Mouse (Mus musculus): ENCODE data around the gene Vmn1r4. TPM values are rescaled to one million over a fixed set of nuclear protein-coding genes. Genes with fewer than 3 reads are reported as not detected.

Gene Vmn1r4
- polyA plus RNA-seq, 1 experiment from 2014 or later = 0.36 TPM

DNA sequence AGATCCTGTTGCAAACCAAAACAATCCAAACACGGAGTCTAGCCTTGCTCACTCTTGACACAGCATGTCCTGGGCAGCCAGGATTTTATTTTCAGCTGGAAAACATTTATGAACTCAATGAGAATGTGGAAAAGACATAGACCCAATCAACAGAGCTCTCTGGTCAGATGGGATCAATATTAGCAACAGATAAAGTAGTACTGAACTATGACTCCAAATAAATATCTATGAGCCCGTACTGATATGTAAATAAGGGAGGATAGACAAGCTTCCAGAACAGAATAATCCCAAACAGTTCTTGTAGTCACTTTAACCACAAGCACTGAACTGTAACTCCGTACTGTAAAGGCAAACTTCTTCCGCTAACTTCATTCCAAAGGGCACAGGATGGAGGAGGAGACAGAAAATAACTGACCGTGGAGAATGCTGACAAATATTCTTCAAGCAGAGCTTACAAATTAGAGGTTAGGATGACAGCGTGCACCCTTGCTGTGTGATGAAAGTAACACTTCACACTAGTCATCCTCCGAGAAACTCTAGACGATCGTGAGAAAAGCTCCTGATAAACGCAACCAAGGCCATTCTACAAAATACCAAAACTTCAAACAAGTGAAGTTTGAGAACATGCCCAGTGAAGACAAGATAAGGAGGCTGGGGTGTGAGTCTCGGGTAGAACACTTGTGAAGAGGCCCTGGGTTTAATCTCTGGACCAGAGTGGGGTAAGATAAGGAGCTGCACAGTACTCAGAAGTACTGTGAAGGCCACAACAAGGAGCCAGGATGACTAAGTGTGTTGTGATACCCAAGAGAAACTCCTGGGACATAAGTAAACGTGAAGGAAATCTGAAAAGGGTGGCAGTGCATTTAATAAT, 3.4 kb upstream of the Vmn1r4 start:
- WGBS = 84% methylated on average over 12 of the region's 12 CpGs
- Histone ChIP-seq H3K4me3 (replicated peaks) (no peak overlapping the region), H3K4me2 (no peak overlapping the region), H3K27ac (no peak overlapping the region), H3K36me3 (replicated peaks) (no peaks in the 10 kb centered on the region), H3K9me3 (no peaks in the 10 kb centered on the region), H3K4me1 (peaks cover 8% of the 10 kb centered on the region), H3K9ac (no peak overlapping the region), H3K27me3 (no peaks in the 10 kb centered on the region)
- ATAC-seq (ENCODE audit: low FRiP score) = no peak

DNA sequence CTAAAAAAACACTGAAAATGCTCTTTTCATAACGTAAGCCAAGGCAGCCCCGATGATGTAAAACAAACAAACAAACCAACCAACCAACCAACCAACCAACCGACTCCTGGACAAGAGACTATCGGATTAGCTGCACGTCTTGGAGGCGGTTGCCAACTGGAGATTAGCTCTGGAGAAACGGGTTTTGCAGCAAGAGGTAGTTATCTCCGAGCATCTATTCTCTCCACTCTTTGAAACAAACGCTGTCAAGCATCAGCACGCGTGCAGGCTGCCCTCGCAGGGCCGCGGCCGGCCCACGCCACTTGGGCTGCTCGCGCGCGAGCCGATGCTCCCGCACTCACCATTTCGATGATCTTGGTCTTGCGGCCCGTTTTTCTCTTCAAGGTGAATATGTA, 487 bp upstream of the Vmn1r4 start:
- under 1% methylated on average over 25 of the region's 25 CpGs for WGBS
- H3K27me3 ChIP-seq = no peaks in the 10 kb centered on the region
- H3K36me3 ChIP-seq (replicated peaks) = no peaks in the 10 kb centered on the region
- no peak; the same call in 1 of the 2 replicates for ATAC-seq (ENCODE audit: low FRiP score)
- peak overlapping the region; percentile 81 for H3K27ac ChIP-seq
- peak overlapping the region; percentile 77 for H3K9ac ChIP-seq
- H3K4me3 ChIP-seq (replicated peaks) = peak overlapping the region; percentile 64
- H3K4me2 ChIP-seq = peak overlapping the region; percentile 50
- peaks cover 8% of the 10 kb centered on the region for H3K4me1 ChIP-seq
- no peaks in the 10 kb centered on the region for H3K9me3 ChIP-seq

DNA sequence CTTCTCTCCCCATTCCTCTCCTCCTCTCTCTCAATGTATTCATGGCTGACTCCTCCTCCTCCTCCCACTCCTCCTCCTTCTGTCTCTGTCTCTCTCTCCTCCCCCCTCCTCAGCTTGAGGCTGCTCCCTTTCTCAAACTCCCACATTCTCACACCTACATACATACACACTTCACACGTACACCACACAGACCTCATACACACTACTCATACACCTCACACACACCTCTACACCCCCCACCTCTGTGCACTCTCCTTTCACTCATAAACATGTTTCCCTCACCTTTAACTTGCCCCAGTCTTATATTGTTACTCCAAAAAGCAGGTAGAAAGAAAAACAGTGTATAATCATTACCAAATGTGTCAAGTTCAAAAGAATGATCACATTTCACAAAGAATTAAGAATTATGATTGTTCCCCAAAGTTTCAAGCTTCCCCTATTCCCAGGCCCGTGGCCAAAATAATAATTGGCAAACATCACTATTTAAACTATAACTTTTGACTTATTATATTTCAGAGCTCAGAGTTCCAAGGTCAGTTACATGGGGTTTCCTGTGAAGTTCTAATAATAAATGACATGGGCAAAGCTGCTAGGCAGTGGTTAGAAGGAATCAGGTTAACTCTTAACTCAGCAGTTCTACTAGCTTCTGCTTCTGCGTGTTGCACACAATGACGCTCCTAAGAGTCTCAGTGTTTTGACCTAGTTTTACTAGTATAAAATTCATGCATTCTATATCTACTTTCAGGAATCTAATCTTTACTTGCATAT, 8.0 kb downstream of the Vmn1r4 start:
- H3K4me2 ChIP-seq = no peak overlapping the region
- H3K4me3 ChIP-seq (replicated peaks) = no peak overlapping the region
- H3K9me3 ChIP-seq = no peaks in the 10 kb centered on the region
- no peak overlapping the region for H3K9ac ChIP-seq
- H3K4me1 ChIP-seq = no peaks in the 10 kb centered on the region
- no peak for ATAC-seq (ENCODE audit: low FRiP score)
- no peak overlapping the region for H3K27ac ChIP-seq
- no peaks in the 10 kb centered on the region for H3K27me3 ChIP-seq
- 72% methylated on average over 4 of the region's 4 CpGs for WGBS
- H3K36me3 ChIP-seq (replicated peaks) = no peaks in the 10 kb centered on the region

GRCm38 (mm10) chr6:56932464-56932863, 8.6 kb downstream of the Vmn1r4 start:
- H3K27ac ChIP-seq = no peak overlapping the region
- H3K27me3 ChIP-seq = no peaks in the 10 kb centered on the region
- H3K9me3 ChIP-seq = no peaks in the 10 kb centered on the region
- H3K4me1 ChIP-seq = no peaks in the 10 kb centered on the region
- H3K36me3 ChIP-seq (replicated peaks) = no peaks in the 10 kb centered on the region
- H3K9ac ChIP-seq = no peak overlapping the region
- H3K4me2 ChIP-seq = no peak overlapping the region
- no peak for ATAC-seq (ENCODE audit: low FRiP score)
- 58% methylated on average over 2 of the region's 2 CpGs for WGBS
- no peak overlapping the region for H3K4me3 ChIP-seq (replicated peaks)

- no peak overlapping the region for H3K4me3 ChIP-seq (replicated peaks)
- WGBS = 88% methylated on average over 4 of the region's 4 CpGs
- H3K4me1 ChIP-seq = no peaks in the 10 kb centered on the region
- no peak overlapping the region for H3K27ac ChIP-seq
- H3K4me2 ChIP-seq = no peak overlapping the region
- no peaks in the 10 kb centered on the region for H3K9me3 ChIP-seq
- no peaks in the 10 kb centered on the region for H3K36me3 ChIP-seq (replicated peaks)
- H3K9ac ChIP-seq = no peak overlapping the region
- no peaks in the 10 kb centered on the region for H3K27me3 ChIP-seq
- ATAC-seq (ENCODE audit: low FRiP score) = no peak
Observed at GRCm38 (mm10) chr6:56934366-56934765, 10.6 kb downstream of the Vmn1r4 start.

GRCm38 (mm10) chr6:56956436-56956835, 32.6 kb downstream of the Vmn1r4 start:
- WGBS = 87% methylated on average over 5 of the region's 5 CpGs
- no peaks in the 10 kb centered on the region for H3K9me3 ChIP-seq
- no peak overlapping the region for H3K4me3 ChIP-seq (replicated peaks)
- no peak overlapping the region for H3K27ac ChIP-seq
- H3K4me2 ChIP-seq = no peak overlapping the region
- H3K36me3 ChIP-seq (replicated peaks) = no peaks in the 10 kb centered on the region
- H3K4me1 ChIP-seq = no peaks in the 10 kb centered on the region
- no peak for ATAC-seq (ENCODE audit: low FRiP score)
- no peak overlapping the region for H3K9ac ChIP-seq
- H3K27me3 ChIP-seq = no peaks in the 10 kb centered on the region

GRCm38 (mm10) chr6:56969973-56970372, 46.2 kb downstream of the Vmn1r4 start, which contains the start of gene Vmn1r5:
TSS of gene Vmn1r5 (plus strand) at chr6:56970273.
- H3K27me3 ChIP-seq = no peaks in the 10 kb centered on the region
- no peaks in the 10 kb centered on the region for H3K9me3 ChIP-seq
- no peak within 1 kb of the TSS for H3K4me3 ChIP-seq (replicated peaks)
- no peak within 1 kb of the TSS for H3K9ac ChIP-seq
- H3K4me1 ChIP-seq = no peaks in the 10 kb centered on the region
- no peaks in the 10 kb centered on the region for H3K36me3 ChIP-seq (replicated peaks)
- no peak within 1 kb of the TSS for H3K4me2 ChIP-seq
- no peak within 1 kb of the TSS for H3K27ac ChIP-seq
- no peak for ATAC-seq (ENCODE audit: low FRiP score)

DNA sequence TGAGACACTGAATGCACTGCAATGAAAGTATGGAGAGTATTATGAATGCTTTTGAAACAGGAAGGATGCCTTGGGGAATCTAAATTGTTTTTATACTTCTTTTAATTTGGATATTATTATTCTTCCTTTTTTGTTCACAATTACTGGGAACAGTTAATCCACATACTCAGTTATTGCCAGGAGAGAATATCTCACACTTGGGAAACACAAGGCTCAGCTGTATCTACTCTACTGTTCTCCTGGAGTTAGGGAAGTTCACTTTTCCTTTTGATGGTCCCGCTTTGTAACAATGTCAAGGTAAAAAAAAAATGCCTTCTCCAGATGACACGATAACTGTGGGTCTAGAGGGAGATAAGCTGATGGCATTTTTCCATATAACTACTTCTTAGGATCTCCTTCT, 73.1 kb downstream of the Vmn1r4 start, which contains the start of gene Vmn1r6:
Gene Vmn1r6 (plus strand): TSS at position 301 of the 400 bp plus-strand sequence.
- H3K9ac ChIP-seq = no peak within 1 kb of the TSS
- H3K9me3 ChIP-seq = no peaks in the 10 kb centered on the region
- H3K4me1 ChIP-seq = no peaks in the 10 kb centered on the region
- 87% methylated on average over 2 of the region's 2 CpGs for WGBS
- no peak within 1 kb of the TSS for H3K4me2 ChIP-seq
- no peaks in the 10 kb centered on the region for H3K27me3 ChIP-seq
- H3K27ac ChIP-seq = no peak within 1 kb of the TSS
- H3K36me3 ChIP-seq (replicated peaks) = no peaks in the 10 kb centered on the region
- no peak within 1 kb of the TSS for H3K4me3 ChIP-seq (replicated peaks)
- no peak for ATAC-seq (ENCODE audit: low FRiP score)

Other genes with a start within 250 kb of the Vmn1r4 start
- gene Lsm5, start 219.3 kb upstream of the Vmn1r4 start, polyA plus RNA-seq (2016; fragmentation: Nextera tagmentation; extraction: Ambion mirVana) = 221 and 228 TPM in 2 replicates
- 42.0 TPM in 2 replicates for gene Avl9, start 209.1 kb upstream of the Vmn1r4 start, polyA plus RNA-seq (2016; fragmentation: Nextera tagmentation; extraction: Ambion mirVana)
- 42.1 and 44.6 TPM in 2 replicates for gene Kbtbd2, start 126.2 kb upstream of the Vmn1r4 start, polyA plus RNA-seq (2016; fragmentation: Nextera tagmentation; extraction: Ambion mirVana)
- 46.7 and 50.4 TPM in 2 replicates for gene Fkbp9, start 92.0 kb upstream of the Vmn1r4 start, polyA plus RNA-seq (2016; fragmentation: Nextera tagmentation; extraction: Ambion mirVana)
- 85.8 and 86.8 TPM in 2 replicates for gene Nt5c3, start 83 bp upstream of the Vmn1r4 start, polyA plus RNA-seq (2016; fragmentation: Nextera tagmentation; extraction: Ambion mirVana)
- not detected in 2 replicates for gene Vmn1r5, start 46.3 kb downstream of the Vmn1r4 start, polyA plus RNA-seq (2016; fragmentation: Nextera tagmentation; extraction: Ambion mirVana)
- not detected in 2 replicates for gene Vmn1r6, start 73.2 kb downstream of the Vmn1r4 start, polyA plus RNA-seq (2016; fragmentation: Nextera tagmentation; extraction: Ambion mirVana)
- gene Vmn1r7, start 101.3 kb downstream of the Vmn1r4 start, polyA plus RNA-seq (2016; fragmentation: Nextera tagmentation; extraction: Ambion mirVana) = not detected in 2 replicates
- gene Vmn1r8, start 108.3 kb downstream of the Vmn1r4 start, polyA plus RNA-seq (2016; fragmentation: Nextera tagmentation; extraction: Ambion mirVana) = not detected in 2 replicates
- gene Vmn1r9, start 142.8 kb downstream of the Vmn1r4 start, polyA plus RNA-seq (2016; fragmentation: Nextera tagmentation; extraction: Ambion mirVana) = not detected in 2 replicates
- gene Vmn1r10, start 185.4 kb downstream of the Vmn1r4 start, polyA plus RNA-seq (2016; fragmentation: Nextera tagmentation; extraction: Ambion mirVana) = not detected in 2 replicates
- gene Vmn1r11, start 209.4 kb downstream of the Vmn1r4 start, polyA plus RNA-seq (2016; fragmentation: Nextera tagmentation; extraction: Ambion mirVana) = not detected in 2 replicates
- gene Vmn1r12, start 232.9 kb downstream of the Vmn1r4 start, polyA plus RNA-seq (2016; fragmentation: Nextera tagmentation; extraction: Ambion mirVana) = not detected in 2 replicates